Mouse (Mus musculus) bone marrow macrophage, adult 2 months (primary cell): ENCODE data around the gene Ubac1.

Experiments used
- CTCF ChIP-seq: IDR thresholded peaks from 2 replicates; pipeline ENCODE4 v1.5.1; 2012; ENCODE audit warnings: low read depth, mild to moderate bottlenecking, low read length, moderate library complexity
- POLR2A ChIP-seq: IDR thresholded peaks from 2 replicates; pipeline ENCODE4 v1.6.1; 2012; ENCODE audit warnings: mild to moderate bottlenecking, low read depth, low read length, borderline replicate concordance

GRCm38 (mm10) chr2:26039951-26040350 lies 18.4 kb upstream of the Ubac1 start:
- TF ChIP-seq CTCF (no peak), POLR2A (no peak)
